Mouse (Mus musculus): ENCODE measurements around the gene Sec14l4.

Gene Sec14l4

DNA sequence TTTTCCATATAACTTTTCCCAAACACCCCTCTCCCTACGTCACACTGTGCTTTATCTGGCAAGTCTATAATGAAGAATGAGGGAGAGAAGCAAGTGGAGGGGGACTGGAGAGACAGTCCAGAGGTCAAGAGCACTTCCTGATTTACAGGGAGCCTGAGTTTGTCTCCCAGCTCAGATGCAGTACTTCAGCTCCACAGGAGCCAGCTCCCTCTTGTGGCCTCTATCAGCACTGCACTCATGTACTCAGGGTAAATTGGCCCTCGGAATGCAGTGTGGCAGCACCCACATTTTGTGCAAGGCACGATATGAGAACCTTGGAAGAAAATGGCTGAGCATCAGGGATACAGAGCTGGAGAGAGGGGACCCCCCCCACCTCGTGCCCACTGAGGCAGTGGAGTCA lies 49.0 kb downstream of the Sec14l4 start:
- peak; percentile 62 for DNase-seq

DNA sequence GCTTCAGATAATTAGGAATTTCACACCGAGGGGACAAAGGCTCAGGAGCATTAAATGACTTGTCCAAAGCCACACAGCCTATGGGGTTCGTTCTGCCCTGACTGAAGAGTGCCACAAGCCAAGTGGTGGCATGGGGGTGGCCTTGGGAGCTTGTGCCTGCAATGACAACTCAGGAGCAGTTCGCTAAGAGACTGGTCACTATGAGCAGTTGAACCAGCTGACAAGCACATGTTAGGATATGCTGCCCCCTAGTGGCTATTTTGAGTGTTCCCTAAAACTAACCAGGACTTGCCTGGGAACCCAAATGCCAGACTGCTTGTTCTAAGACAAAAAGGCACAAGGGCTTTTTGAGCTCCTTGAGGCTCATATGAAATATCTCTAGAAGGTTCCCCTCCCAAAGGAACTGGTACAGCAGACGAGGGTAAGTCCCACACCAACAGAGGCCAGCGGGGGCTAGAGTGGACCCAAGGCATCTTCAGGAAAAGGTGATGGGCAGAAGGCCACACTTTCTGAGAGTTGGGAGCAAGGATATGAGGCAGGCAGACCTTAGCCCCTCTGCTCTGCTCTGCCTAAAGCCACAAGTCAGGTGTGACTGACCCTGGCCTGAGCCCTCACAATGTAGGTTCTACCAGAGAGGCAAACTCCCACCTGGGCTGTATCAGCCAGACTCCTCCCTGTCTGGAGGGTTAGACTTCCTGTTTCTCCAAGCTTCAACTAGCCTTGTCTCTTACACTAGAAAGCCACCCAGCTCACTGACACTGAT lies 52.2 kb downstream of the Sec14l4 start:
- peak; percentile 72 for DNase-seq

DNA sequence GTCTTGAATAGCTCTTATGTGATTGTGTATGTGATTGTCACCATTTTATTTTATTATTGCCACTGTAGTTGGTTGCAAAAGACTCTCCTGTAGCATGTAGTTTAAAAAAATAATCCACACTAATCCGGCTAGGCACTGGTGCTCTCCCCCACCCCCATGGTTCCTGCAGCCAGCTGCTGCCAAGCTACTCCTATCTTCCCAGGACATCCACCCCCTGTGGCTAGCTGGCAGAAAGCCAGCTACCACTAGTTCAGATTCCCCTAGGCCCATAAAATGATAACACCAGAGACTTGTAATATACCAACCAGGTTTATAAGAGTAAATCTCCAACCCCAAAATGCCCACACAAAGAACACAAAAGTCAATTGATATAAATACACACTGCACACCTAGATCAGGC lies 55.0 kb downstream of the Sec14l4 start:
- DNase-seq: no peak

DNA sequence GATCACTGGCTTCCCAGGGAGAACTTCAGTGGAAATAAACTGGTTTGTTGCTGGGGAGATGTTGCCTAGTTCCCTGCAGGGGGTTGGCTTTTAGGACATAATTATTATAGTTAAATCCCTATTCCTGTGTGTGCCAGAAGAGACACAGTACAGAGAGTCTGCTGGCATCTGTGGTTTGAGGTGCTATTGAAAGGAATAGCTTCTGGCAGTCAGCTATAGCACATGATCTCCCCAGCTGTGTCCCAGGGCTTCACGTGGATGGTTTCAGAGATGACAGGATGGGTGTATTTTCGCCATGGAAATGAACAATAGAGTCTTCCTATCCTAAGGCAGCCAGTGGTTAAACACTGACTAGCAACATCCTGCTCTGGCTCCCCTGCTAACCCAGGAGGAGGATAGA lies 56.0 kb downstream of the Sec14l4 start:
- peak; percentile 86 for DNase-seq

DNA sequence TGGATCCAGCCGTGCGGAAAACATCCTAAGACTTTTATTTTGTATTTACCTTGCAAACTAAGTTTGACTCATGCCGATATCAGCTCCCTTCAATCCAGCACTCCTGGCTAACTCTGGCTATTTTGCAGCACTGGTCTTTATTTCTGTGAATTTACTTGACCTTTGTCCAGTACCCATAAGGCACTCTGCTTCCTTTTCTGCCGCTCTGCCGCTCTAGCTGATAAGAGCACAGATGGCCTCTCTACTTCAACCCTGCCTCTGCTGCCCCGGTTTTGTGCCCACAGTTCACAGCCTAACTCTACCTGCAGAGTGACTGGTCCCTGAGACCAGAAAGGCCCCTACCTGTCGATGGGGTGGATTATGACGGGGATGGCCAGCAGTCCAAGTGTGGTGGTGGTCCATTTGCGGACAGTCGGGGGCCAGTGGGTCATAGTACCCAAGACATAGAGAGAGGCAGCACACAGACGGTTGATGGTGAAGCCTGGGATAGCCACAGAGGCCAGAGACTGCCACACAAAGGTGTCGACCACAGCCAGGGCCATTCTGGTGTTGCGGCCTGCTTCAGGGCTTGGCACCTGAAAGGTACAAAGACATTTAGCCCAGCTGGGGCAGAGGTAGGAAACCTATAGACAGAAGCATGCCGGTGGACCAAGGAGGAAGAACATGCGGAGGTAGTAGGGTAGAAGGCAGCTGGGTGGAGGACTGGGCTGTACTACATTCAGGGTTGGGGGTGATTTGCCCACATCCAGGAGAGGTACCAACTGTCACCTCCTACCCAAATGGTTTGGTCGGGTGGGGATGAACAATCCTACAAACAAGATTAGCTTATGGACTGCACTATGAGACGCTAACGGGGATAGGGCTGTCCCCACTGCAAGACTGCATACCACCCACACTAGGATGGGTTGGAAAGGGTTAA lies 62.5 kb downstream of the Sec14l4 start:
- DNase-seq: no peak

DNA sequence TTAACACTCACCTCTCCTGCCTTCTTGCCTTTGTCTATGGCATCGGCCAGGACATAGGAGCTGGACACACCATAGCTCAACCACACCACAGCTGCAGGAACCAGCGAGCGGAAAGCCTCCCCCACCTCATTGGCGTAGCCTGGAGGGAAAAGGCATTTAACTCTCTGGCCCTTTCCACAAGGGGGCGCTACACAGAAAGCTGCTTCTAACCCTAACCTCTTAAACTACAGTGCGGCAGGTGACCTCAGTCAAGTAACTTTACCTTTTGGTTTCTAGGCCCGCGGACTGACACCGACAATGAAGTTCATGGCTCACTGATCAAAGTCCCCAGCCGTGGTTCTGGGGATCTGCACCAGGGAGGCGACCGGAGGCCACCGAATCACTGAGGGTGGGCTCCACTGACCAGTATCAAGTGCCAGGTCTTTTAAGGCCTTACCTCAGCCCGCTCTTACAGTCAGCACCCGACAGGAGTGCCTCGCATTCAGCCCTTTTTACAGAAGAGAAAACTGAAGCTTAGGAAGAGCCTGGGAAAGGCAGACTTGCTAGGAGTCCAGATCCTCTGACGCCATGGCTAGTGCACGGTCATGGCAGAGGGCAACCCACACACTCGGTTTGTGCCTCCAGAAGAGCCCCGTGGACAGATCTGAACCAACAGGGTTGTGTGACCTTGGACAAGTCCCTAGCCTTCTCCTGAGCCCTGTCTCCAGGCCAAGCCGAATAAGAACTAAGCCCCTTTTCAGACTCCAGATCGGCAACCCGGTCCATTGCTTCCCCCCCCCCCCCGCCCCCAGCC lies 63.3 kb downstream of the Sec14l4 start:
- DNase-seq: peak; percentile 67

DNA sequence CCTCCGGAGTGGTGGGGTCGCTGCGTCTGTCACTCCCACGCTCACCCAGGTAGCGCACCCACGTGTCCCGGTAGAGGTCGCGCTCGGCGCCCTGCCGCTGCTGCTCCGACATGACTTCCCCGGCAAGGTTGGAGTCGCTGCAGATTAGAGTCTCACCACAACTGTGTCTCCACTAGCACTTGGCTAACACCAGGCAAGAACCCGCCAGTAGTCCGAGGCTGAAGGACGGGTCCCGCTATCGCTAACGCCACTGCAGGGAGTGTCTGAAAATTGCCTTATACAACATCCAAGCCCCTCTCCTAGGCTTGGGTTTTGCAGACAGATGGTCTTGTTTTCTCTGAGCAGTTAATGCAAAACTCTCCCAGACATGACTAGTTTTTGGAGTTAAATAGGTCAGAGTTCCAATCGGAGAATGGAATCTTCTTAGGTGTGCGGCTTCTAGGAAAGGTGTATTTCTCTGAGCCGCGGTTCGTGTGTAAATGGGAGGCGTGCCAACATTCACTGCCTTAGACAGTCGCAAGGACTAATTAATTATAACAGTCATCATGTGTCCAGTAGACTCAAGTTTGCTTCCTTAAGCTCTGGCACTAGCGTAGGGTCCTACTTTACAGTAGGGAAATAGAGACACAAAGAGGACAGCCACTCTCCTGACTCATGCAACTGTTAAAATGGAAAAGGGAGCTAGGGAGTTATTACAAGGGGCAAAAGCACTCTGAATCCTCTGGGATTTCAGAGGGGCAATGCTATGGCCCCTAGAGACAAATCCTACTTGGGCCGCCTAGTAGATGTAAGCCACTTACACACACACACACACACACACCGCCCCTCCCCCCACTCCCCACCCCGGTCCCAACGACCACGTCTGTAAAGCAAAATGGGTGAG lies 64.2 kb downstream of the Sec14l4 start, which contains the start of gene Mtfp1:
Mtfp1 (minus strand) TSS at position 275 of the 883 bp plus-strand sequence.
- DNase-seq: peak; percentile 72

DNA sequence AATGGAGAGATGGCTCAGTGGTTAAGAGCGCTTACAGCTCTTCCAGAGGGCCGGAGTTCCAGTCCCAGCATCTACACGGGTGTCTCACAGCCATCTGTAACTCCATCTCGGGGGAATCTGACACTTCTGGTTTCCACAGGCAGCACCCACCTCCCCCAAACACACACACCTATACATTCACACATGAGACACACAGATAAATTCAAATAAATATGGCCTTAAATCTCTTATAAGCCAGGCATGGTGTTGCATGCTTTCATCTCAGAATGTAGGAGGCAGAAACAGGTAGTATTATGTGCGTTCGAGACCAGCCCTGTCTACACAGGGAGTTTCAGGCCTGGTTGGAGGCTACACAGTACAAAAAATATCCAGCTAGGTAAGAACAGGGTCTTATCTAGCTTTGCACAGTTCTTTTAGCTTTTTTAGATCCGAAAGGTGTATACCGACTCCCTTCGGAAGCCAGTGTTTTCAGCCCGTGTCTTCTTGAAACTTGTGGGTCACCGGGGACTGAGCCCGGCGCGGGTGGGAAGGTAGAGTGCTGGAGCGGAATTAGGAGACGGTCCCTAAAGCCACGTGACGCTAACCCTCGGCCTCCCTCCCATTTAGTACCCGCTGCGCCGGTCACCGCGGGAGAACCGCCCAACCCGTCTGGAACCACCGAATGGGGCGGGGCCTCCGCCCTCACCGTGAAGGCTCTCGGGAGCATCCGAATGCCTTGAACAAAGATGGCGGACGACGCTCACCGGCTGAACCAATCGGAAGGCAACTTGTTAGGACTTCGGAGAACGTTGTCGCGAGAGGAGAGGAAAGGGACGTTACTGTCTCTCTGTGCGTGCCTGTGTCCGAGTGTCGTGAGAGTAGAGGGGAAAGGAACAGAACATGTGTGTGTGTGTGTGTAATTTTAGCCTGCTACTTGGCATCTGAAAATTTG lies 65.1 kb downstream of the Sec14l4 start:
- peak; percentile 99 for DNase-seq

DNA sequence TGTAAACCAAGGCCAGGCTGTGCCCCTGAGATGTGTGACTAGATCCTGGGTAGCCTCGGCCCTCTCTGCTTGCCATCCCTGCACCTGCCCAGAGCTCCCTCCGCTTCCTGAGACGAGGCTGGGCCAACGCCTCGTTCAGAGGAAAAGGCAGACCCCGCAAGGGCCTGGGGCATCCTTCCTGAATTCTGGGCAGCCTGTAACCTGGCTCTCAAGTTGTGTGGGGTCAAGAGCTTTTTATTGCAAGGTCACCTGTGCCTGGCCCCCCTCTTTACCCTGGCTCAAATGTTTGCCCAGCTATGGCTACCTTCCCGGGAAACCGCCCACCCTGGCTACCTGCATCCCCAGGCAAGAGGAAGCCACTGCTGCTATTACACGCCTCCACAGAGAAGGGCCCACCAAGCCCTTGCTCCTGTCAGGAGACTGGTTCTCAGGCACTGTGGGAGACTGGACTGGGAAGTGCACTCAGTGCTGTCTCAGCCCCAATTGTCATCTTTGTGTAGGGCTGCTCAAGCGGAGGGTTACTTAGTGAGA lies 65.9 kb downstream of the Sec14l4 start:
- DNase-seq: no peak

Data from layer of hippocampus, adult 9-11 months (tissue).